34 mouse cellular contexts compared by ENCODE assay signal in genomic region chr15:102904946-102905345, GRCm38 (mm10). TPM values are rescaled to one million over a fixed set of nuclear protein-coding genes. Genes with fewer than 3 reads are reported as not detected.
DNase-seq lines count a peak whose midpoint lies in the region; ATAC-seq and TF ChIP-seq lines count a peak whose summit lies in the region.
"Had no signal": no experiment of that assay in that cellular context is flagged by ENCODE, and none has a peak within 500 bp of the region (broad histone marks: within the 10 kb centered on the region; RNA-seq: fewer than 3 reads in every experiment).

No protein-coding gene starts in this region.

- H3K4me2 ChIP-seq in midbrain, embryonic 11.5 days: no peak overlapping the region
- H3K4me2 ChIP-seq: embryonic facial prominence, embryonic 13.5 days; embryonic facial prominence, embryonic 15.5 days; forebrain, embryonic 13.5 days; forebrain, embryonic 15.5 days had no signal

- H3K4me3 ChIP-seq in midbrain, embryonic 11.5 days (ENCODE audit: low read depth, low read length): no peak overlapping the region
- no peak overlapping the region for H3K4me3 ChIP-seq in midbrain, embryonic 10.5 days
- no peak overlapping the region for H3K4me3 ChIP-seq in MEL (ENCODE audit: control insufficient read depth in 1 of 2, insufficient read depth in 1 of 2, low read depth in 2 of 2, low read length in 2 of 2)
- no peak overlapping the region for H3K4me3 ChIP-seq in gastrocnemius, adult 2 months
- H3K4me3 ChIP-seq: embryonic facial prominence, embryonic 13.5 days; embryonic facial prominence, embryonic 15.5 days; erythroblast, embryonic 14.5 days; forebrain, embryonic 13.5 days; forebrain, embryonic 15.5 days had no signal

- WGBS in midbrain, embryonic 11.5 days: 74% methylated on average over 1 of the region's 1 CpGs
- WGBS in midbrain, embryonic 10.5 days: 62% methylated on average over 1 of the region's 1 CpGs

- H3K9ac ChIP-seq in midbrain, embryonic 11.5 days (ENCODE audit: low read length): no peak overlapping the region
- no peak overlapping the region for H3K9ac ChIP-seq in MEL (ENCODE audit: control insufficient read depth, low read depth, low read length, poor library complexity, severe bottlenecking)
- H3K9ac ChIP-seq: embryonic facial prominence, embryonic 13.5 days; embryonic facial prominence, embryonic 15.5 days; forebrain, embryonic 13.5 days; forebrain, embryonic 15.5 days; forebrain, postnatal 0 days had no signal

- TF ChIP-seq CTCF in MEL (IDR thresholded peaks at IDR 0.05 in 2 of 3, conservative IDR thresholded peaks at IDR 0.05 in 1 of 3; ENCODE audit: control insufficient read depth in 1 of 3, insufficient read depth in 1 of 3, low read depth in 2 of 3, low read length in 3 of 3, poor library complexity in 1 of 3, severe bottlenecking in 1 of 3): no peak
- TF ChIP-seq CTCF in gastrocnemius, adult 2 months (IDR thresholded peaks at IDR 0.05): no peak

- H3K27ac ChIP-seq in midbrain, embryonic 11.5 days (ENCODE audit: low read depth, low read length): no peak overlapping the region
- H3K27ac ChIP-seq in midbrain, embryonic 10.5 days (replicated peaks): no peak overlapping the region
- no peak overlapping the region for H3K27ac ChIP-seq in MEL (ENCODE audit: control insufficient read depth, low read depth, low read length)
- H3K27ac ChIP-seq in gastrocnemius, adult 2 months: no peak overlapping the region
- H3K27ac ChIP-seq: embryonic facial prominence, embryonic 13.5 days; embryonic facial prominence, embryonic 15.5 days; forebrain, embryonic 13.5 days; forebrain, embryonic 15.5 days had no signal

- H3K4me1 ChIP-seq in midbrain, embryonic 11.5 days (ENCODE audit: control insufficient read depth, insufficient read depth, low read length): no peaks in the 10 kb centered on the region
- H3K4me1 ChIP-seq in midbrain, embryonic 10.5 days: no peaks in the 10 kb centered on the region
- peaks cover 2 to 6% of the 10 kb centered on the region in 2 experiments; a peak in 2 of 4 replicates for H3K4me1 ChIP-seq in MEL (ENCODE audit: control insufficient read depth in 1 of 2, insufficient read depth in 2 of 2, low read length in 2 of 2)
- H3K4me1 ChIP-seq: embryonic facial prominence, embryonic 13.5 days; embryonic facial prominence, embryonic 15.5 days; forebrain, embryonic 13.5 days; forebrain, embryonic 15.5 days had no signal

- DNase-seq in midbrain, embryonic 11.5 days (ENCODE audit: low spot score, missing footprints): peak; percentile 68
- no peak for DNase-seq in midbrain, embryonic 10.5 days (ENCODE audit: low spot score)
- DNase-seq in MEL (ENCODE audit: low read depth, low spot score): peak; percentile 44
- DNase-seq in adipocyte (ENCODE audit: low spot score): peak; percentile 71
- DNase-seq in gastrocnemius, adult 2 months: no peak
- DNase-seq in urinary bladder, adult 2 months (ENCODE audit: low spot score): no peak
- DNase-seq: adrenal gland, adult 2 months; adrenal gland, postnatal 10 days; adrenal gland, postnatal 25 days; B cell, adult 2 months; cerebellum, adult 11 months; cerebellum, adult 18-20 months; cerebellum, adult 8-10 months; cerebellum, adult 9-11 months; cerebellum, postnatal 14 days; cerebellum, postnatal 36 days; embryo, embryonic 11 days; forebrain, postnatal 0 days had no signal

- H3K27me3 ChIP-seq in midbrain, embryonic 11.5 days (ENCODE audit: control insufficient read depth, insufficient read depth, low read length): peaks cover 51% of the 10 kb centered on the region
- H3K27me3 ChIP-seq in midbrain, embryonic 10.5 days (ENCODE audit: low read depth, poor library complexity, severe bottlenecking): peaks cover 85% of the 10 kb centered on the region
- H3K27me3 ChIP-seq in MEL (ENCODE audit: control insufficient read depth in 1 of 2, insufficient read depth in 2 of 2, low read length in 2 of 2): peaks cover 10 to 38% of the 10 kb centered on the region in 2 experiments

- H3K79me2 ChIP-seq in MEL (ENCODE audit: control insufficient read depth, insufficient read depth, low read length, poor library complexity): no peaks in the 10 kb centered on the region

- intact Hi-C loops in gastrocnemius, adult 2 months (cut with DNase I): no loop called here

- no peak for TF ChIP-seq EP300 in MEL (IDR thresholded peaks at IDR 0.05; ENCODE audit: low read depth in 1 of 2, low read length in 2 of 2)

- ATAC-seq in midbrain, embryonic 11.5 days (ENCODE audit: low FRiP score): no peak
- ATAC-seq in erythroid progenitor cell, adult 5-6 weeks (replicated peaks; ENCODE audit: low FRiP score, poor library complexity, severe bottlenecking): no peak
- ATAC-seq: activated CD4-positive, CD25-positive, alpha-beta regulatory T cell, adult 4 months; CD4-positive, CD25-positive, alpha-beta regulatory T cell, adult 4 months; forebrain, embryonic 13.5 days; forebrain, embryonic 15.5 days; forebrain, postnatal 0 days; Patski had no signal

- H3K36me3 ChIP-seq in midbrain, embryonic 11.5 days (ENCODE audit: control insufficient read depth, insufficient read depth, low read length): no peaks in the 10 kb centered on the region
- no peaks in the 10 kb centered on the region for H3K36me3 ChIP-seq in midbrain, embryonic 10.5 days
- H3K36me3 ChIP-seq in MEL (ENCODE audit: control insufficient read depth in 1 of 2, insufficient read depth in 2 of 2, low read length in 2 of 2): no peaks in the 10 kb centered on the region
- H3K36me3 ChIP-seq: embryonic facial prominence, embryonic 13.5 days; embryonic facial prominence, embryonic 15.5 days; forebrain, embryonic 15.5 days; G1E had no signal

- no peak for TF ChIP-seq RAD21 in MEL (IDR thresholded peaks at IDR 0.05; ENCODE audit: low read depth, low read length)

- no peaks in the 10 kb centered on the region for H3K9me3 ChIP-seq in midbrain, embryonic 11.5 days (ENCODE audit: control insufficient read depth, low read length)
- no peaks in the 10 kb centered on the region for H3K9me3 ChIP-seq in midbrain, embryonic 10.5 days (replicated peaks)
- no peaks in the 10 kb centered on the region for H3K9me3 ChIP-seq in MEL (replicated peaks; ENCODE audit: insufficient read depth, low read length)
- H3K9me3 ChIP-seq: embryonic facial prominence, embryonic 13.5 days; embryonic facial prominence, embryonic 15.5 days; forebrain, embryonic 13.5 days; forebrain, embryonic 15.5 days; G1E had no signal

- TF ChIP-seq POLR2A in MEL (IDR thresholded peaks at IDR 0.05; ENCODE audit: control insufficient read depth in 1 of 2, insufficient read depth in 1 of 2, low read depth in 1 of 2, low read length in 2 of 2, poor library complexity in 1 of 2): no peak

TF ChIP-seq in MEL, 35 proteins besides CTCF, POLR2A, EP300 and RAD21:
- no peak for TF ChIP-seq TAL1 (IDR thresholded peaks at IDR 0.05; ENCODE audit: low read length)
- TF ChIP-seq USF1 (IDR thresholded peaks at IDR 0.05; ENCODE audit: low read depth, low read length): peak; percentile 31; the same call in 1 of the 2 replicates
- TF ChIP-seq GATA1 (IDR thresholded peaks at IDR 0.05; ENCODE audit: low read depth, low read length): 0 out of 2 replicates have a peak, but pooled peaks have one; percentile 20

RNA-seq across cellular contexts. Expression of gene Hoxc13, which starts 16.0 kb away (rescaled TPM):
- 0.11 and 0.15 TPM in 2 replicates for polyA plus RNA-seq in midbrain, embryonic 11.5 days (2014; fragmentation: Nextera tagmentation; extraction: Ambion mirVana)
- polyA plus RNA-seq in midbrain, embryonic 10.5 days (2016; fragmentation: Nextera tagmentation; extraction: Ambion mirVana): not detected in 2 replicates
- not detected in 2 replicates for total RNA-seq in MEL (2012; rRNA removed)
- not detected for polyA plus RNA-seq in MEL (2012; ENCODE audit: insufficient read depth in 1 of 2, insufficient read length in 2 of 2, low read depth in 1 of 2, low replicate concordance in 2 of 2, missing spikeins in 1 of 2)
- total RNA-seq in erythroid progenitor cell, adult 5-6 weeks (2015; ENCODE audit: low replicate concordance): not detected in 2 replicates
- total RNA-seq in erythroid progenitor cell, adult 5-6 weeks (2017; ENCODE audit: low replicate concordance): not detected in 2 replicates
- total RNA-seq in gastrocnemius, adult 2 months (2021): not detected
- polyA plus RNA-seq in urinary bladder, adult 2 months (2012; rRNA removed): 0.12 TPM in 2 replicates
- total RNA-seq: adrenal gland, adult 2 months; adrenal gland, postnatal 10 days; adrenal gland, postnatal 25 days; adrenal gland, postnatal 4 days; CH12.LX; common myeloid progenitor, adult 5-6 weeks; forebrain, postnatal 0 days; G1E had no signal
- polyA plus RNA-seq: activated CD4-positive, CD25-positive, alpha-beta regulatory T cell, adult 4 months; adrenal gland, adult 2 months; CD4-positive, CD25-positive, alpha-beta regulatory T cell, adult 4 months; erythroblast, embryonic 14.5 days; forebrain, embryonic 11.5 days; forebrain, embryonic 13.5 days; forebrain, embryonic 15.5 days; forebrain, postnatal 0 days; G1E had no signal

RNA-seq across cellular contexts. Expression of gene Hoxc12, which starts 31.6 kb away (rescaled TPM):
- not detected in 2 replicates for polyA plus RNA-seq in midbrain, embryonic 11.5 days (2014; fragmentation: Nextera tagmentation; extraction: Ambion mirVana)
- polyA plus RNA-seq in midbrain, embryonic 10.5 days (2016; fragmentation: Nextera tagmentation; extraction: Ambion mirVana): not detected in 2 replicates
- total RNA-seq in MEL (2012; rRNA removed): not detected in 2 replicates
- not detected for polyA plus RNA-seq in MEL (2012; ENCODE audit: insufficient read depth in 1 of 2, insufficient read length in 2 of 2, low read depth in 1 of 2, low replicate concordance in 2 of 2, missing spikeins in 1 of 2)
- total RNA-seq in erythroid progenitor cell, adult 5-6 weeks (2015; ENCODE audit: low replicate concordance): not detected in 2 replicates
- not detected in 2 replicates for total RNA-seq in erythroid progenitor cell, adult 5-6 weeks (2017; ENCODE audit: low replicate concordance)
- not detected for total RNA-seq in gastrocnemius, adult 2 months (2021)
- not detected in 2 replicates for polyA plus RNA-seq in urinary bladder, adult 2 months (2012; rRNA removed)
- total RNA-seq: adrenal gland, adult 2 months; adrenal gland, postnatal 10 days; adrenal gland, postnatal 25 days; adrenal gland, postnatal 4 days; CH12.LX; common myeloid progenitor, adult 5-6 weeks; forebrain, postnatal 0 days; G1E had no signal
- polyA plus RNA-seq: activated CD4-positive, CD25-positive, alpha-beta regulatory T cell, adult 4 months; adrenal gland, adult 2 months; brain, embryonic 14.5 days; CD4-positive, CD25-positive, alpha-beta regulatory T cell, adult 4 months; embryonic facial prominence, embryonic 11.5 days; embryonic facial prominence, embryonic 13.5 days; erythroblast, embryonic 14.5 days; forebrain, embryonic 11.5 days; forebrain, embryonic 13.5 days; forebrain, embryonic 15.5 days; forebrain, postnatal 0 days; G1E; Patski had no signal

RNA-seq across cellular contexts. Expression of gene Hoxc11, which starts 49.3 kb away (rescaled TPM):
- polyA plus RNA-seq in midbrain, embryonic 11.5 days (2014; fragmentation: Nextera tagmentation; extraction: Ambion mirVana): not detected in 2 replicates
- not detected in 2 replicates for polyA plus RNA-seq in midbrain, embryonic 10.5 days (2016; fragmentation: Nextera tagmentation; extraction: Ambion mirVana)
- total RNA-seq in MEL (2012; rRNA removed): not detected in 2 replicates
- polyA plus RNA-seq in MEL (2012; ENCODE audit: insufficient read depth in 1 of 2, insufficient read length in 2 of 2, low read depth in 1 of 2, low replicate concordance in 2 of 2, missing spikeins in 1 of 2): not detected
- total RNA-seq in erythroid progenitor cell, adult 5-6 weeks (2015; ENCODE audit: low replicate concordance): not detected in 2 replicates
- not detected in 2 replicates for total RNA-seq in erythroid progenitor cell, adult 5-6 weeks (2017; ENCODE audit: low replicate concordance)
- total RNA-seq in gastrocnemius, adult 2 months (2021): 10 to 100 TPM in 1 of 2 experiments, 1 to 10 TPM in 1; 6.9 to 11.7 TPM
- 3.9 and 4.0 TPM in 2 replicates for polyA plus RNA-seq in urinary bladder, adult 2 months (2012; rRNA removed)
- total RNA-seq: adrenal gland, adult 2 months; adrenal gland, postnatal 25 days; CH12.LX; common myeloid progenitor, adult 5-6 weeks; forebrain, postnatal 0 days had no signal
- polyA plus RNA-seq: activated CD4-positive, CD25-positive, alpha-beta regulatory T cell, adult 4 months; adrenal gland, adult 2 months; brain, embryonic 14.5 days; CD4-positive, CD25-positive, alpha-beta regulatory T cell, adult 4 months; embryonic facial prominence, embryonic 11.5 days; embryonic facial prominence, embryonic 13.5 days; embryonic facial prominence, embryonic 15.5 days; erythroblast, embryonic 14.5 days; forebrain, embryonic 11.5 days; forebrain, embryonic 13.5 days; forebrain, embryonic 15.5 days; forebrain, postnatal 0 days; G1E; Patski had no signal

Comparison
In these comparisons a context has a peak if more than half of its experiments do, and no peak if none do; other contexts are left out.
1. DNase-seq: peak in midbrain, embryonic 11.5 days (single experiment), MEL (single experiment) and adipocyte (single experiment); none in midbrain, embryonic 10.5 days (single experiment), gastrocnemius, adult 2 months (single experiment) and urinary bladder, adult 2 months (single experiment).